In the genomic region with DNA sequence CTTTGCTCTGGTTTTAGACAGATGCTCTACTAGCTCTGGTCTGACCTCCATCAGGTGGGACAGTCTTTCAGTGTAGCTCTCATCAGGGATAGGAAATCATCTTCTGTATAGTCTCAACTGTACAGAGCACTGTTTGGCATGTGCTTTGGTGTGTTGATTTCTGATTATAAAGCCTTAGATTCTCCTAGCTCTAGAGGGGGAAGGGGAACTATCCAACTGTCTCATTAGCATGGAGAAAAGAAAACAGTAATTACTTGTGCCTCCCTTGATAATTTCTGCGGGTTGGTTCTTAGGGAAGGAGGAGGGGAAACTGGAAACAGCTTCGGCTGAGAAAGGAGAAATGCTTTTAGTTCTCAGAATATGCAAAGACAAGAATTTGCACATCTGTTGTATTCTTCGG, we compare ENCODE assay signal across 19 mouse cellular contexts. TPM values are rescaled to one million over a fixed set of nuclear protein-coding genes. Genes with fewer than 3 reads are reported as not detected.
A peak's percentile ranks its signal among the peaks of the same experiment; 100 is the strongest.
DNase-seq lines count a peak whose midpoint lies in the region; ATAC-seq lines count a peak whose summit lies in the region.
"Had no signal": no experiment of that assay in that cellular context is flagged by ENCODE, and none has a peak within 500 bp of the region (broad histone marks: within the 10 kb centered on the region; RNA-seq: fewer than 3 reads in every experiment).

No protein-coding gene starts in this region.

- no peaks in the 10 kb centered on the region for H3K27me3 ChIP-seq in embryonic facial prominence, embryonic 14.5 days (replicated peaks; ENCODE audit: control insufficient read depth, insufficient read depth, low read length)
- H3K27me3 ChIP-seq in embryonic facial prominence, embryonic 10.5 days (replicated peaks; ENCODE audit: low read depth, poor library complexity, severe bottlenecking), result no peaks in the 10 kb centered on the region
- no peaks in the 10 kb centered on the region for H3K27me3 ChIP-seq in neural tube, embryonic 13.5 days
- H3K27me3 ChIP-seq in hindbrain, embryonic 16.5 days (replicated peaks; ENCODE audit: control insufficient read depth, insufficient read depth, low read length), result no peaks in the 10 kb centered on the region
- H3K27me3 ChIP-seq in neural tube, embryonic 15.5 days (replicated peaks), result no peaks in the 10 kb centered on the region
- H3K27me3 ChIP-seq: embryonic facial prominence, embryonic 12.5 days; limb, embryonic 12.5 days; liver, embryonic 15.5 days had no signal

- H3K4me2 ChIP-seq in embryonic facial prominence, embryonic 14.5 days (ENCODE audit: low read depth, low read length), result no peak overlapping the region
- H3K4me2 ChIP-seq in neural tube, embryonic 13.5 days, result peak overlapping the region; percentile 28; the same call in 1 of the 2 replicates
- H3K4me2 ChIP-seq in hindbrain, embryonic 16.5 days (ENCODE audit: low read length), result no peak overlapping the region
- H3K4me2 ChIP-seq in neural tube, embryonic 15.5 days, result no peak overlapping the region
- H3K4me2 ChIP-seq: embryonic facial prominence, embryonic 12.5 days; limb, embryonic 12.5 days; liver, embryonic 15.5 days had no signal

- 21% methylated on average over 3 of the region's 3 CpGs for WGBS in embryonic facial prominence, embryonic 14.5 days
- 64% methylated on average over 3 of the region's 3 CpGs for WGBS in embryonic facial prominence, embryonic 10.5 days
- 39% methylated on average over 3 of the region's 3 CpGs for WGBS in neural tube, embryonic 13.5 days
- WGBS in hindbrain, embryonic 16.5 days, result 32% methylated on average over 3 of the region's 3 CpGs
- 37% methylated on average over 3 of the region's 3 CpGs for WGBS in neural tube, embryonic 15.5 days

- no peak overlapping the region for H3K27ac ChIP-seq in embryonic facial prominence, embryonic 14.5 days (replicated peaks; ENCODE audit: low read depth, low read length)
- no peak overlapping the region for H3K27ac ChIP-seq in embryonic facial prominence, embryonic 10.5 days (replicated peaks)
- peak overlapping the region; percentile 70 for H3K27ac ChIP-seq in neural tube, embryonic 13.5 days (replicated peaks)
- no peak overlapping the region for H3K27ac ChIP-seq in hindbrain, embryonic 16.5 days (ENCODE audit: low read depth, low read length)
- peak overlapping the region; percentile 48 for H3K27ac ChIP-seq in neural tube, embryonic 15.5 days (replicated peaks)
- H3K27ac ChIP-seq: embryonic facial prominence, embryonic 12.5 days; kidney, postnatal 0 days; limb, embryonic 12.5 days; liver, embryonic 15.5 days; stomach, postnatal 0 days had no signal

- DNase-seq in embryonic facial prominence, embryonic 14.5 days (ENCODE audit: low spot score), result peak; percentile 31
- DNase-seq in embryonic facial prominence, embryonic 10.5 days (ENCODE audit: low spot score), result no peak
- DNase-seq in neural tube, embryonic 10.5 days (ENCODE audit: extremely low spot score, low spot score), result no peak
- DNase-seq in gastrocnemius, postnatal 14 days, result no peak
- no peak for DNase-seq in heart, postnatal 4 days

- H3K9me3 ChIP-seq in embryonic facial prominence, embryonic 14.5 days (ENCODE audit: control insufficient read depth, low read length), result no peaks in the 10 kb centered on the region
- no peaks in the 10 kb centered on the region for H3K9me3 ChIP-seq in embryonic facial prominence, embryonic 10.5 days
- no peaks in the 10 kb centered on the region for H3K9me3 ChIP-seq in neural tube, embryonic 13.5 days
- no peaks in the 10 kb centered on the region for H3K9me3 ChIP-seq in hindbrain, embryonic 16.5 days (ENCODE audit: control insufficient read depth, low read length)
- H3K9me3 ChIP-seq in neural tube, embryonic 15.5 days (replicated peaks), result no peaks in the 10 kb centered on the region
- H3K9me3 ChIP-seq: embryonic facial prominence, embryonic 12.5 days; limb, embryonic 12.5 days; liver, embryonic 15.5 days had no signal

- ATAC-seq in embryonic facial prominence, embryonic 14.5 days (ENCODE audit: low read depth), result peak; percentile 41; the same call in 1 of the 2 replicates
- ATAC-seq in neural tube, embryonic 13.5 days (ENCODE audit: low read depth), result peak; percentile 43
- peak; percentile 50; the same call in 1 of the 2 replicates for ATAC-seq in hindbrain, embryonic 16.5 days
- no peak for ATAC-seq in neural tube, embryonic 15.5 days (ENCODE audit: low FRiP score)

- no peak overlapping the region for H3K4me3 ChIP-seq in embryonic facial prominence, embryonic 14.5 days (ENCODE audit: low read depth, low read length)
- H3K4me3 ChIP-seq in embryonic facial prominence, embryonic 10.5 days, result no peak overlapping the region
- H3K4me3 ChIP-seq in neural tube, embryonic 13.5 days, result no peak overlapping the region
- H3K4me3 ChIP-seq in hindbrain, embryonic 16.5 days (ENCODE audit: low read length), result no peak overlapping the region
- H3K4me3 ChIP-seq in neural tube, embryonic 15.5 days (replicated peaks), result no peak overlapping the region
- H3K4me3 ChIP-seq: embryonic facial prominence, embryonic 12.5 days; limb, embryonic 12.5 days; liver, embryonic 15.5 days had no signal

- no peaks in the 10 kb centered on the region for H3K36me3 ChIP-seq in embryonic facial prominence, embryonic 14.5 days (ENCODE audit: control insufficient read depth, insufficient read depth, low read length)
- peaks cover 3% of the 10 kb centered on the region for H3K36me3 ChIP-seq in embryonic facial prominence, embryonic 10.5 days (replicated peaks)
- H3K36me3 ChIP-seq in neural tube, embryonic 13.5 days, result no peaks in the 10 kb centered on the region
- no peaks in the 10 kb centered on the region for H3K36me3 ChIP-seq in hindbrain, embryonic 16.5 days (ENCODE audit: control insufficient read depth, insufficient read depth, low read length)
- no peaks in the 10 kb centered on the region for H3K36me3 ChIP-seq in neural tube, embryonic 15.5 days
- H3K36me3 ChIP-seq: embryonic facial prominence, embryonic 12.5 days had no signal

- H3K4me1 ChIP-seq in embryonic facial prominence, embryonic 14.5 days (ENCODE audit: control insufficient read depth, insufficient read depth, low read length), result peaks cover 14% of the 10 kb centered on the region
- H3K4me1 ChIP-seq in embryonic facial prominence, embryonic 10.5 days, result peaks cover 18% of the 10 kb centered on the region
- peaks cover 18% of the 10 kb centered on the region for H3K4me1 ChIP-seq in neural tube, embryonic 13.5 days (replicated peaks)
- peaks cover 11% of the 10 kb centered on the region for H3K4me1 ChIP-seq in hindbrain, embryonic 16.5 days (ENCODE audit: control insufficient read depth, insufficient read depth, low read depth, low read length)
- H3K4me1 ChIP-seq in neural tube, embryonic 15.5 days, result peaks cover 18% of the 10 kb centered on the region

- intact Hi-C loops in gastrocnemius, postnatal 14 days (cut with DNase I; ENCODE audit: low total_unique reads), result no loop called here

- no peak overlapping the region for H3K9ac ChIP-seq in embryonic facial prominence, embryonic 14.5 days (ENCODE audit: low read depth, low read length)
- no peak overlapping the region for H3K9ac ChIP-seq in neural tube, embryonic 13.5 days
- no peak overlapping the region for H3K9ac ChIP-seq in hindbrain, embryonic 16.5 days (ENCODE audit: low read depth, low read length)
- H3K9ac ChIP-seq in neural tube, embryonic 15.5 days (replicated peaks), result no peak overlapping the region
- H3K9ac ChIP-seq: embryonic facial prominence, embryonic 12.5 days; limb, embryonic 12.5 days; liver, embryonic 15.5 days had no signal

RNA-seq across cellular contexts. Expression of gene a, which starts 25.9 kb away (rescaled TPM):
- polyA plus RNA-seq in embryonic facial prominence, embryonic 14.5 days (2014; fragmentation: Nextera tagmentation; extraction: Ambion mirVana), result 5.3 and 6.0 TPM in 2 replicates
- polyA plus RNA-seq in embryonic facial prominence, embryonic 10.5 days (2016; fragmentation: Nextera tagmentation; extraction: Ambion mirVana), result 1.5 and 2.3 TPM in 2 replicates
- 1.6 TPM in 1 of 2 replicates, not detected in the other for polyA plus RNA-seq in neural tube, embryonic 13.5 days (2015; fragmentation: Nextera tagmentation; extraction: Ambion mirVana)
- polyA plus RNA-seq in hindbrain, embryonic 16.5 days (2015; fragmentation: Nextera tagmentation; extraction: Ambion mirVana), result 1.0 and 1.1 TPM in 2 replicates
- polyA plus RNA-seq in neural tube, embryonic 15.5 days (2015; fragmentation: Nextera tagmentation; extraction: Ambion mirVana), result 0.33 and 0.93 TPM in 2 replicates
- not detected for total RNA-seq in gastrocnemius, postnatal 14 days (2021)
- not detected for total RNA-seq in heart, postnatal 4 days (2021)
- total RNA-seq: adrenal gland, postnatal 4 days; left cerebral cortex, adult 8-10 months had no signal

RNA-seq across cellular contexts. Expression of gene Raly, which starts 26.2 kb away (rescaled TPM):
- polyA plus RNA-seq in embryonic facial prominence, embryonic 14.5 days (2014; fragmentation: Nextera tagmentation; extraction: Ambion mirVana), result 54.5 and 72.8 TPM in 2 replicates
- polyA plus RNA-seq in embryonic facial prominence, embryonic 10.5 days (2016; fragmentation: Nextera tagmentation; extraction: Ambion mirVana), result 52.8 and 53.1 TPM in 2 replicates
- polyA plus RNA-seq in neural tube, embryonic 13.5 days (2015; fragmentation: Nextera tagmentation; extraction: Ambion mirVana), result 27.0 and 28.3 TPM in 2 replicates
- 22.8 and 23.4 TPM in 2 replicates for polyA plus RNA-seq in hindbrain, embryonic 16.5 days (2015; fragmentation: Nextera tagmentation; extraction: Ambion mirVana)
- polyA plus RNA-seq in neural tube, embryonic 15.5 days (2015; fragmentation: Nextera tagmentation; extraction: Ambion mirVana), result 26.2 and 28.2 TPM in 2 replicates
- 10 to 100 TPM; 90.1 to 97.0 TPM for total RNA-seq in gastrocnemius, postnatal 14 days (2021)
- 100 to 1,000 TPM; 212 to 222 TPM for total RNA-seq in heart, postnatal 4 days (2021)

RNA-seq across cellular contexts. Expression of gene Gm14214, which starts 47.3 kb away (rescaled TPM):
- polyA plus RNA-seq in embryonic facial prominence, embryonic 14.5 days (2014; fragmentation: Nextera tagmentation; extraction: Ambion mirVana), result not detected in 2 replicates
- polyA plus RNA-seq in embryonic facial prominence, embryonic 10.5 days (2016; fragmentation: Nextera tagmentation; extraction: Ambion mirVana), result not detected in 2 replicates
- polyA plus RNA-seq in neural tube, embryonic 13.5 days (2015; fragmentation: Nextera tagmentation; extraction: Ambion mirVana), result not detected in 2 replicates
- polyA plus RNA-seq in hindbrain, embryonic 16.5 days (2015; fragmentation: Nextera tagmentation; extraction: Ambion mirVana), result not detected in 2 replicates
- polyA plus RNA-seq in neural tube, embryonic 15.5 days (2015; fragmentation: Nextera tagmentation; extraction: Ambion mirVana), result not detected in 2 replicates
- not detected for total RNA-seq in gastrocnemius, postnatal 14 days (2021)
- not detected for total RNA-seq in heart, postnatal 4 days (2021)
- total RNA-seq: adrenal gland, postnatal 4 days; left cerebral cortex, adult 8-10 months had no signal
- polyA plus RNA-seq: embryonic facial prominence, embryonic 12.5 days; frontal cortex, adult 2 months; gonadal fat pad, adult 2 months; heart, embryonic 16.5 days; intestine, embryonic 14.5 days; kidney, postnatal 0 days; limb, embryonic 12.5 days; liver, embryonic 15.5 days; stomach, postnatal 0 days had no signal

Comparison
In these comparisons a context has a peak if more than half of its experiments do, and no peak if none do; other contexts are left out.
1. H3K27ac ChIP-seq: peak in neural tube, embryonic 13.5 days (single experiment) and neural tube, embryonic 15.5 days (single experiment); none in embryonic facial prominence, embryonic 14.5 days (single experiment), embryonic facial prominence, embryonic 10.5 days (single experiment) and hindbrain, embryonic 16.5 days (single experiment).